Mouse (Mus musculus) CH12.LX (cell line): ENCODE results near the gene Man2a1. TPM values are rescaled to one million over a fixed set of nuclear protein-coding genes. Genes with fewer than 3 reads are reported as not detected.

Source experiments
- DNase-seq: peaks from one replicate; pipeline ENCODE4 v3.0.0-alpha.2; 2013; ENCODE audit errors: extremely low read depth
- H3K27ac ChIP-seq: 2 replicates; pipeline ENCODE4 v1.5.1; 2012; ENCODE audit warnings: low read depth, mild to moderate bottlenecking, control low read depth, moderate library complexity; ENCODE audit not compliant: insufficient read depth
- H3K27me3 ChIP-seq: replicated peaks from 2 replicates; pipeline ENCODE3; 2012; ENCODE audit warnings: inconsistent platforms
- H3K36me3 ChIP-seq, 2 experiments: replicated peaks in 1 of 2; 2 replicates each; pipeline versions ENCODE3 to v1.6.1; 2012; ENCODE audit warnings: inconsistent platforms in 1 of 2, low read length in 1 of 2, mild to moderate bottlenecking in 1 of 2, mixed read lengths in 1 of 2, moderate library complexity in 1 of 2; ENCODE audit not compliant: control insufficient read depth in 1 of 2, insufficient read depth in 1 of 2
- H3K4me1 ChIP-seq, 2 experiments: 2 replicates each; pipeline ENCODE4 v1.6.1; 2012; ENCODE audit warnings: inconsistent platforms in 1 of 2, moderate library complexity in 1 of 2; ENCODE audit not compliant: insufficient read depth in 2 of 2, control insufficient read depth in 1 of 2
- H3K4me2 ChIP-seq: 2 replicates; pipeline ENCODE4 v1.6.1; 2012; ENCODE audit warnings: low read depth, mild to moderate bottlenecking, control low read depth; ENCODE audit not compliant: poor library complexity, insufficient read depth, severe bottlenecking
- H3K4me3 ChIP-seq, 3 experiments: fragments of 150-350 bp in 1 of 3; sonication (generic) in 1 of 3; replicated peaks in 1 of 3; 2 replicates each; pipeline versions ENCODE3 to v1.5.1; 2011 to 2012; ENCODE audit warnings: low read depth in 2 of 3, low read length in 2 of 3, mild to moderate bottlenecking in 2 of 3, moderate library complexity in 2 of 3, control low read depth in 1 of 3, improper control_type of control experiment in 1 of 3, inconsistent platforms in 1 of 3, mixed read lengths in 1 of 3; ENCODE audit not compliant: poor library complexity in 1 of 3
- H3K79me2 ChIP-seq: replicated peaks from 2 replicates; pipeline ENCODE4 v1.6.1; 2012; ENCODE audit warnings: mild to moderate bottlenecking, moderate library complexity; ENCODE audit not compliant: control insufficient read depth, poor library complexity, insufficient read depth, severe bottlenecking; ENCODE audit errors: extremely low read depth
- H3K9ac ChIP-seq: 2 replicates; pipeline ENCODE4 v1.6.1; 2012; ENCODE audit warnings: low read depth, mild to moderate bottlenecking, control low read depth, moderate library complexity; ENCODE audit not compliant: insufficient read depth
- H3K9me3 ChIP-seq: replicated peaks from 2 replicates; pipeline ENCODE3; 2012; ENCODE audit warnings: low read length, inconsistent platforms, mixed read lengths
- BHLHE40 ChIP-seq: IDR thresholded peaks from 2 replicates; pipeline ENCODE4 v1.6.1; 2011; ENCODE audit warnings: mild to moderate bottlenecking, low read depth, low read length, improper control_type of control experiment
- CHD1 ChIP-seq: IDR thresholded peaks from 2 replicates; pipeline ENCODE4 v1.6.1; 2012; ENCODE audit warnings: low read depth, low read length, improper control_type of control experiment, inconsistent platforms
- CHD2 ChIP-seq: IDR thresholded peaks from 2 replicates; pipeline ENCODE4 v1.6.1; 2011; ENCODE audit warnings: low read length, improper control_type of control experiment
- CTCF ChIP-seq, 2 experiments: IDR thresholded peaks in 1 of 2; conservative IDR thresholded peaks in 1 of 2; 2 replicates each; pipeline ENCODE4 v1.5.1; 2011 to 2012; ENCODE audit warnings: low read depth in 2 of 2, low read length in 2 of 2, improper control_type of control experiment in 1 of 2, inconsistent platforms in 1 of 2, mild to moderate bottlenecking in 1 of 2, moderate library complexity in 1 of 2
- E2F4 ChIP-seq: IDR thresholded peaks from 2 replicates; pipeline ENCODE4 v1.6.1; 2011; ENCODE audit warnings: low read depth, low read length, improper control_type of control experiment; ENCODE audit not compliant: insufficient replicate concordance
- EP300 ChIP-seq: IDR thresholded peaks from 2 replicates; pipeline ENCODE4 v1.6.1; 2011; ENCODE audit warnings: low read length, improper control_type of control experiment
- ETS1 ChIP-seq: conservative IDR thresholded peaks from 2 replicates; pipeline ENCODE4 v1.6.1; 2012; ENCODE audit warnings: low read depth, mild to moderate bottlenecking, inconsistent platforms, low read length, improper control_type of control experiment, moderate library complexity
- GABPA ChIP-seq: IDR thresholded peaks from 2 replicates; pipeline ENCODE4 v1.6.1; 2012; ENCODE audit warnings: low read depth, low read length, improper control_type of control experiment, inconsistent platforms; ENCODE audit not compliant: insufficient replicate concordance
- HCFC1 ChIP-seq: IDR thresholded peaks from 2 replicates; pipeline ENCODE4 v1.6.1; 2012; ENCODE audit warnings: low read depth, mild to moderate bottlenecking, inconsistent platforms, low read length, improper control_type of control experiment
- IRF4 ChIP-seq: IDR thresholded peaks from 2 replicates; pipeline ENCODE4 v1.6.1; 2014; ENCODE audit warnings: low read depth, mild to moderate bottlenecking, inconsistent platforms, low read length, improper control_type of control experiment
- JUND ChIP-seq: conservative IDR thresholded peaks from 2 replicates; pipeline ENCODE4 v1.6.1; 2011; ENCODE audit warnings: low read depth, low read length, improper control_type of control experiment
- KAT2A ChIP-seq: IDR thresholded peaks from 2 replicates; pipeline ENCODE4 v1.6.1; 2012; ENCODE audit warnings: low read length, improper control_type of control experiment, inconsistent platforms; ENCODE audit not compliant: insufficient replicate concordance
- MAX ChIP-seq: IDR thresholded peaks from 2 replicates; pipeline ENCODE4 v1.6.1; 2011; ENCODE audit warnings: low read length, improper control_type of control experiment
- MYC ChIP-seq: IDR thresholded peaks from 2 replicates; pipeline ENCODE4 v1.6.1; 2011; ENCODE audit warnings: low read depth, mild to moderate bottlenecking, improper control_type of control experiment, low read length
- NELFE ChIP-seq: IDR thresholded peaks from 2 replicates; pipeline ENCODE4 v1.6.1; 2011; ENCODE audit warnings: low read depth, low read length, improper control_type of control experiment
- NRF1 ChIP-seq: IDR thresholded peaks from 2 replicates; pipeline ENCODE4 v1.6.1; 2014; ENCODE audit warnings: low read depth, mild to moderate bottlenecking, inconsistent platforms, low read length, improper control_type of control experiment, moderate library complexity
- POLR2A ChIP-seq: IDR thresholded peaks from 2 replicates; pipeline ENCODE4 v1.6.1; 2011; ENCODE audit warnings: low read depth, mild to moderate bottlenecking, improper control_type of control experiment, low read length
- POLR2AphosphoS2 ChIP-seq: IDR thresholded peaks from 2 replicates; pipeline ENCODE4 v1.6.1; 2011; ENCODE audit warnings: low read depth, low read length, improper control_type of control experiment
- RAD21 ChIP-seq: IDR thresholded peaks from 2 replicates; pipeline ENCODE4 v1.6.1; 2011; ENCODE audit warnings: low read depth, mild to moderate bottlenecking, low read length, improper control_type of control experiment, moderate library complexity
- RCOR1 ChIP-seq: conservative IDR thresholded peaks from 2 replicates; pipeline ENCODE4 v1.6.1; 2012; ENCODE audit warnings: low read depth, mild to moderate bottlenecking, inconsistent platforms, low read length, improper control_type of control experiment
- SIN3A ChIP-seq: IDR thresholded peaks from 2 replicates; pipeline ENCODE4 v1.6.1; 2012; ENCODE audit warnings: low read length, improper control_type of control experiment, inconsistent platforms
- SMC3 ChIP-seq: IDR thresholded peaks from 2 replicates; pipeline ENCODE4 v1.6.1; 2011; ENCODE audit warnings: low read depth, low read length, improper control_type of control experiment
- TCF12 ChIP-seq: IDR thresholded peaks from 2 replicates; pipeline ENCODE4 v1.6.1; 2014; ENCODE audit warnings: low read depth, mild to moderate bottlenecking, inconsistent platforms, low read length, improper control_type of control experiment
- USF1 ChIP-seq: IDR thresholded peaks from 2 replicates; pipeline ENCODE4 v1.6.1; 2014; ENCODE audit warnings: low read depth, mild to moderate bottlenecking, inconsistent platforms, low read length, improper control_type of control experiment
- ZKSCAN1 ChIP-seq: IDR thresholded peaks from 2 replicates; pipeline ENCODE4 v1.6.1; 2012; ENCODE audit warnings: low read depth, inconsistent platforms, low read length, improper control_type of control experiment, borderline replicate concordance
- ZMIZ1 ChIP-seq: IDR thresholded peaks from 2 replicates; pipeline ENCODE4 v1.6.1; 2012; ENCODE audit warnings: low read depth, mild to moderate bottlenecking, inconsistent platforms, low read length, improper control_type of control experiment
- ZNF384 ChIP-seq: IDR thresholded peaks from 2 replicates; pipeline ENCODE4 v1.6.1; 2012; ENCODE audit warnings: low read depth, low read length, improper control_type of control experiment, inconsistent platforms
- dilution Hi-C: fragments of 300-500 bp; cut with MboI; formaldehyde crosslinking; loops from 2 replicates; pipeline ENCODE4 v1.14.3; 2020; ENCODE audit warnings: low sequenced_read_pairs; ENCODE audit not compliant: extremely low pct_unique_long_range_greater_than_20kb, extremely low pct_ligation_motif_present
- in situ Hi-C: fragments of 300-500 bp; cut with MboI; formaldehyde crosslinking; loops from 3 replicates; pipeline ENCODE4 v1.14.3; 2019; ENCODE audit warnings: low sequenced_read_pairs, low pct_ligation_motif_present, low pct_unique_long_range_greater_than_20kb, mixed read lengths
- polyA plus RNA-seq: library from polyadenylated mRNA; unstranded; fragments of >175 nt; gene quantifications from 2 replicates; pipeline ENCODE4 v1.2.1, GENCODE M21; 2012; ENCODE audit warnings: low read depth; ENCODE audit not compliant: insufficient read length
- total RNA-seq, 2 experiments: library from RNA; depleted of rRNA; stranded (reverse); fragments of 300-350 nt in 1 of 2; fragments of >200 nt in 1 of 2; gene quantifications; 2 replicates each; pipeline ENCODE4 v1.2.3; 2012 to 2014

Man2a1 gene
- total and polyA plus RNA-seq, 3 experiments: 7.9 to 15.4 (median 11.9) TPM

DNA sequence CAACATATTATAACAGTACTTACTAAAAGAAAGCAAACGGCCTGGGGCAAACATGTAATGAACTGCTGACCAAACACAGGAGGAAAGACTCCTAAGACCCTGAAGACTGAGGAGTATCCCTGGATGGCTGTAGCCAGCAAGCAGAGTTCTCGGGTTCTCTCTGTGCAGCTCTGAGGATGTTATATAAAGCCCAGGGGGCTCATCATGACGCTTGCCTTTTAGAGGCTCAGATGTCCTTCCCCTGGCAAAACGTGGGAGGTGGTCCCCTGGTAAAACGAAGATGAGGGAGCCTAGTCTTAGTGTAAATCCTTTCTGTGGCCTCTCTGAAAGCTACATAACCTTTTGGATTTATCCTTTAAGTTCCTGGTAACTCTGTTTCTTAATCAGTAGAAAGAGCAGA is 119.2 kb downstream of the Man2a1 start:
- peaks cover 6 to 48% of the 10 kb centered on the region in 2 experiments for H3K36me3 ChIP-seq
- in situ Hi-C loops: no loop called here
- peaks cover 0 to 12% of the 10 kb centered on the region in 2 experiments; a peak in 1 of 4 replicates for H3K4me1 ChIP-seq
- no peaks in the 10 kb centered on the region for H3K27me3 ChIP-seq
- no peaks in the 10 kb centered on the region for H3K79me2 ChIP-seq
- TF ChIP-seq ZMIZ1 (no peak), EP300 (no peak), IRF4 (no peak), NRF1 (no peak), MYC (no peak), POLR2AphosphoS2 (no peak), RCOR1 (no peak), USF1 (no peak), ZNF384 (no peak), MAX (no peak), E2F4 (no peak), CHD1 (no peak), NELFE (no peak), SIN3A (no peak), KAT2A (no peak)
- H3K27ac ChIP-seq: no peak overlapping the region
- no peak overlapping the region for H3K9ac ChIP-seq
- DNase-seq: no peak
- no peak overlapping the region for H3K4me3 ChIP-seq
- no peak overlapping the region for H3K4me2 ChIP-seq
- dilution Hi-C loops: no loop called here
- no peaks in the 10 kb centered on the region for H3K9me3 ChIP-seq

DNA sequence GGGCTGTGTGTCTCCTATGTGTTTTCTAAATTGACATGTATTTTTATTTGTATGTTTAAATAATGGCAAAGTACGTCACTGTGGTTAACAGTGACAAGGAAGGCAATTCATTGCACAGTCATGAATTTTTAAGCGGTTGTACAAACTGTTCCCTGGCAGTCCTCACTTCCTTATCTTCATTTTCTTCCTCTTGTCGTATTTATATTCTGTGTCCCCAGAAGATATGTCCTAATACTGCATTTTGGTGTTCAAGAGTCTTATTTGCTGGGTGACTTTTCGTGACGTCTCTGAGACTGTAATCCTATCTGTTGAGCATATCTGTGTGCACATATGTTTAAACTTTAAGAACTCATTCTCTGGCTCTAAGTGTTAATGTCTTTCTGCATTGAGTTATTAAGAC is 120.6 kb downstream of the Man2a1 start:
- H3K27ac ChIP-seq: no peak overlapping the region

More for the DNA sequence above, 120.6 kb downstream of the Man2a1 start:
- Histone ChIP-seq H3K79me2 (no peaks in the 10 kb centered on the region), H3K4me1 (peaks cover 0 to 12% of the 10 kb centered on the region in 2 experiments; a peak in 1 of 4 replicates), H3K9ac (no peak overlapping the region)
- TF ChIP-seq CHD2 (no peak), NELFE (no peak), POLR2A (no peak), MAX (no peak), HCFC1 (no peak), MYC (no peak), SMC3 (no peak), GABPA (no peak), JUND (no peak), ZKSCAN1 (no peak), BHLHE40 (no peak), USF1 (no peak), ZNF384 (no peak), ZMIZ1 (no peak), RCOR1 (no peak), CTCF (conservative IDR thresholded peaks at IDR 0.05 in 1 of 2, IDR thresholded peaks at IDR 0.05 in 1 of 2; ENCODE audit: low read depth in 2 of 2, low read length in 2 of 2) (no peak), RAD21 (no peak), ETS1 (no peak), TCF12 (no peak)
- TF ChIP-seq, all 38 proteins: peak for 0
- Histone ChIP-seq H3K36me3 (peaks cover 5 to 49% of the 10 kb centered on the region in 2 experiments), H3K4me3 (no peak overlapping the region), H3K27me3 (no peaks in the 10 kb centered on the region), H3K4me2 (no peak overlapping the region), H3K9me3 (no peaks in the 10 kb centered on the region)
- DNase-seq: no peak
- in situ Hi-C loops (no loop called here), dilution Hi-C loops (no loop called here)
